Mouse (Mus musculus): Measurements from ENCODE around the gene Maml3.

GRCm38 (mm10) chr3:51981496-51981895 lies 123.4 kb downstream of the Maml3 start:
- TF ChIP-seq CTCF (IDR thresholded peaks at IDR 0.05; ENCODE audit: low read depth, low read length) (no peak), POLR2A (IDR thresholded peaks at IDR 0.05; ENCODE audit: borderline replicate concordance, low read depth, low read length) (no peak)
